In genomic region chr2:4993584-4993983, GRCm38 (mm10) we compare ENCODE assay signal across 23 mouse cellular contexts. TPM values are rescaled to one million over a fixed set of nuclear protein-coding genes. Genes with fewer than 3 reads are reported as not detected.
DNase-seq lines count a peak whose midpoint lies in the region; ATAC-seq lines count a peak whose summit lies in the region.
"Had no signal": no experiment of that assay in that cellular context is flagged by ENCODE, and none has a peak within 500 bp of the region (broad histone marks: within the 10 kb centered on the region; RNA-seq: fewer than 3 reads in every experiment).

No protein-coding gene starts in this region.

- H3K9ac ChIP-seq in hindbrain, embryonic 14.5 days: no peak overlapping the region
- H3K9ac ChIP-seq: limb, embryonic 15.5 days; midbrain, embryonic 12.5 days had no signal

- no peak overlapping the region for H3K4me3 ChIP-seq in hindbrain, embryonic 14.5 days (replicated peaks; ENCODE audit: low read length)
- H3K4me3 ChIP-seq: embryonic facial prominence, embryonic 10.5 days; hindbrain, embryonic 10.5 days; limb, embryonic 15.5 days; midbrain, embryonic 12.5 days had no signal

- 88% methylated on average over 11 of the region's 11 CpGs for WGBS in hindbrain, embryonic 14.5 days

- H3K9me3 ChIP-seq in hindbrain, embryonic 14.5 days (ENCODE audit: control insufficient read depth, low read length): no peaks in the 10 kb centered on the region
- H3K9me3 ChIP-seq: embryonic facial prominence, embryonic 10.5 days; hindbrain, embryonic 10.5 days; limb, embryonic 15.5 days; midbrain, embryonic 12.5 days had no signal

- H3K36me3 ChIP-seq in hindbrain, embryonic 14.5 days (replicated peaks; ENCODE audit: control insufficient read depth, insufficient read depth): no peaks in the 10 kb centered on the region; the same call in 1 of the 2 replicates

- no peaks in the 10 kb centered on the region for H3K27me3 ChIP-seq in hindbrain, embryonic 14.5 days (ENCODE audit: control insufficient read depth, insufficient read depth, low read length)
- H3K27me3 ChIP-seq: limb, embryonic 15.5 days; midbrain, embryonic 12.5 days had no signal

- no peak overlapping the region for H3K4me2 ChIP-seq in hindbrain, embryonic 14.5 days (replicated peaks)
- H3K4me2 ChIP-seq: limb, embryonic 15.5 days; midbrain, embryonic 12.5 days had no signal

- no peaks in the 10 kb centered on the region for H3K4me1 ChIP-seq in hindbrain, embryonic 14.5 days (replicated peaks; ENCODE audit: control insufficient read depth, insufficient read depth, low read length)
- H3K4me1 ChIP-seq: embryonic facial prominence, embryonic 10.5 days; hindbrain, embryonic 10.5 days; limb, embryonic 15.5 days; midbrain, embryonic 12.5 days had no signal

- no peak overlapping the region for H3K27ac ChIP-seq in hindbrain, embryonic 14.5 days
- H3K27ac ChIP-seq: embryonic facial prominence, embryonic 10.5 days; hindbrain, embryonic 10.5 days; limb, embryonic 15.5 days; midbrain, embryonic 12.5 days; stomach, postnatal 0 days had no signal

- DNase-seq in layer of hippocampus, adult 11-12 months (ENCODE audit: low spot score): peak; percentile 28
- DNase-seq in layer of hippocampus, adult 9-10 months (ENCODE audit: low spot score): no peak
- DNase-seq in frontal cortex, postnatal 36 days (ENCODE audit: low spot score in 2 of 2): peak; percentile 46 to 52
- DNase-seq in left cerebral cortex, adult 8-10 months (ENCODE audit: low spot score in 2 of 2): peak; percentile 8 to 30
- DNase-seq in right cerebral cortex, postnatal 14 days: peak; percentile 60
- DNase-seq in hindbrain, embryonic 14.5 days (ENCODE audit: low spot score): no peak
- DNase-seq in cerebellum, postnatal 10 days: no peak
- DNase-seq: adrenal gland, adult 2 months; gastrocnemius, postnatal 10 days; kidney, adult 2 months; kidney, postnatal 4 days; lung, adult 18-20 months had no signal

- no peak for ATAC-seq in hindbrain, embryonic 14.5 days (ENCODE audit: low FRiP score)
- ATAC-seq in monocyte, adult 5-6 weeks (replicated peaks; ENCODE audit: insufficient number of reproducible peaks, low FRiP score, low TSS enrichment, poor library complexity, severe bottlenecking): no peak
- ATAC-seq: forebrain, embryonic 14.5 days had no signal

RNA-seq across cellular contexts. Expression of gene Ucma, which starts 17.7 kb away (rescaled TPM):
- total RNA-seq in left cerebral cortex, adult 8-10 months (2022): 1 to 10 TPM in 3 of 4 experiments, under 1 TPM in 1; 0.91 to 2.8 (median 1.6) TPM
- polyA plus RNA-seq in hindbrain, embryonic 14.5 days (2014; fragmentation: Nextera tagmentation; extraction: Ambion mirVana): 1.4 TPM in 2 replicates
- not detected in 3 replicates for total RNA-seq in monocyte, adult 5-6 weeks (2017)
- total RNA-seq: adrenal gland, adult 2 months; heart, adult 8-10 months; MEL; neutrophil, adult 5-6 weeks had no signal
- polyA plus RNA-seq: adrenal gland, adult 2 months; hindbrain, embryonic 10.5 days; kidney, adult 2 months; midbrain, embryonic 12.5 days; stomach, postnatal 0 days; urinary bladder, adult 2 months had no signal

RNA-seq across cellular contexts. Expression of gene Mcm10, which starts 19.0 kb away (rescaled TPM):
- 1 to 10 TPM in 2 of 4 experiments, under 1 TPM in 2; 0.66 to 1.9 (median 1.1) TPM for total RNA-seq in left cerebral cortex, adult 8-10 months (2022)
- 4.5 and 5.4 TPM in 2 replicates for polyA plus RNA-seq in hindbrain, embryonic 14.5 days (2014; fragmentation: Nextera tagmentation; extraction: Ambion mirVana)
- total RNA-seq in monocyte, adult 5-6 weeks (2017): 2.6 to 4.3 TPM (median 3.1 TPM) in 3 replicates

Comparison
In these comparisons a context has a peak if more than half of its experiments do, and no peak if none do; other contexts are left out.
1. DNase-seq: peak in layer of hippocampus, adult 11-12 months (single experiment), frontal cortex, postnatal 36 days (2 of 2), left cerebral cortex, adult 8-10 months (2 of 2) and right cerebral cortex, postnatal 14 days (single experiment); none in layer of hippocampus, adult 9-10 months (single experiment), hindbrain, embryonic 14.5 days (single experiment) and cerebellum, postnatal 10 days (0 of 2).